Mouse (Mus musculus) hindlimb bud, embryonic 11.5 days (tissue): Measurements from ENCODE around the gene Vsx1.

ENCODE experiments used
- DNase-seq: peaks from one replicate; pipeline ENCODE4 v3.0.0-alpha.2; 2012; ENCODE audit warnings: low read depth, low spot score; ENCODE audit errors: extremely low spot score

Gene Vsx1

GRCm38 (mm10) chr2:150646411-150647121 lies 42.6 kb downstream of the Vsx1 start:
- no peak for DNase-seq

- no peak for DNase-seq
These were observed 43.9 kb downstream of the Vsx1 start for GRCm38 (mm10) chr2:150645225-150645624.

GRCm38 (mm10) chr2:150643726-150644415 lies 45.3 kb downstream of the Vsx1 start:
- DNase-seq: no peak

DNA sequence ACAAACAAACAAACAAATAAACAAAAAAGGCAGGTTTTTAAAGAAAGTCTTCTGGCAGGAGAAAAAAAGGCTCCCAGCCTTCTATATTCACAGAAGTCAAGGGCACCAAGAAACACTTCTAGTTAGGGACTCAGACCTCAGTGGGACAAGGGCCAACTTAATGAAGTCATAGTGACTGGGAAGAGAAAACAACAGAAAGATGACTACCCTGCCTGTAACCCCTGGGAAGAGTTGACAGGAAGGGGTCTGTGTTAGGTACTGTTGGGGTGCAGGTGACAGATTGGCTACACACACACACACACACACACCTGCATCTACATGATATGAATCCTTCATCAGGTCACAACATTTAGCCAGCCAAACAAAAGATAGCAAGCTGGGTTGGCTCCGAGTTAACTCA lies 46.0 kb downstream of the Vsx1 start:
- DNase-seq: no peak

DNA sequence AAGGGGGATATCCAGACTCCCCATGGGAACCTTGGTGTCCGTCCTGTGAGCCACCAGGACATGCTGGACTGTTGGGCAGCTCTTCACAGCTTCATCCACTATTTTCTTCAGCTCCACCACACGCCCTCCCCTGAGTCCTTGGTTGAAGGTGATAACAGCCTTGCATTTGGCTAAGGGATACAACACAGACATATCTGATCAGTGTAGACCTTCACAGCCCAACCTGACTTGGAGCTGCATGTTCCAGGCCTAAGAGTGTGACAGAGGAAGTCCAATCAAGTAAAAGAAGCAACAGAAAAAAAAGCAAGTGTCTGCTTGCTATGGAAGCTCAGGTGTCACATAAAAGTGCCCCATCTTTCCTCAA lies 50.8 kb downstream of the Vsx1 start:
- no peak for DNase-seq

- DNase-seq: no peak
These were observed 51.3 kb downstream of the Vsx1 start for GRCm38 (mm10) chr2:150637702-150638369.

DNA sequence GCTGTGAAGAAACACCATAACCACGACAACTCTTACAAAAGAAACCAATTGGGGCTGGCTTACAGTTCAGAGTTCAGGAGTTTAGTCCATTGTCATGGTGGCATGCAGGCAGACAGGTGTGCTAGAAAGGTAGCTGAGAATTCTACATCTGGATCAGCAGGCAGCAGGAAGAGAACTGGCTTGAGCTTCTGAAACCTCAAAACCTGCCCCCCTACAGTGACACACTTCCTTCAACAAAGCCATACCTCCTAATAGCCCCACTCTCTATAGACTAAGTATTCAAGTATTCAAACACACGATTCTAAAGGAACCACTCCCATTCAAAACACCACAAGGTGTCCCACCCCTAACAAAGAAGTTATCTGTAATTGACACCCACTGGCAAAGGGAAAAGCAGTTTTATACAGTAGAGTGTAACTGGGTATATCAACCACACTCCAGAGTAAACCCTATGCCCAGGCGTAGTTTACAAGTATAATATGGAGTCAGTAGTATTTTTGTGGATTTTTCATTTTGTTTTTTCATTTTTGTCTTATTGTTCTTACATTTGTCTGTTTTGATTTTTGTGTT lies 53.2 kb downstream of the Vsx1 start:
- no peak for DNase-seq
